Mouse (Mus musculus) embryonic facial prominence, embryonic 11.5 days (tissue): Measurements from ENCODE around the gene Tlk2. TPM values are rescaled to one million over a fixed set of nuclear protein-coding genes. Genes with fewer than 3 reads are reported as not detected.

Experiments
- ATAC-seq: fragments of 200-750 bp; cut with Nextera tagmentation; replicated peaks from 2 replicates; pipeline ENCODE4 v1.8.0; 2017; ENCODE audit warnings: low read depth; ENCODE audit not compliant: insufficient number of reproducible peaks, low FRiP score, low TSS enrichment
- DNase-seq: peaks from one replicate; pipeline ENCODE4 v3.0.0-alpha.2; 2015; ENCODE audit warnings: low spot score
- H3K27ac ChIP-seq: fragments of 300-500 bp; sonication (generic); replicated peaks from 2 replicates; pipeline ENCODE4 v1.5.1; 2014; ENCODE audit warnings: mild to moderate bottlenecking, low read depth, low read length, control low read depth
- H3K27me3 ChIP-seq: fragments of 300-500 bp; sonication (generic); 2 replicates; pipeline ENCODE4 v1.6.1; 2014; ENCODE audit warnings: mild to moderate bottlenecking, low read length, moderate library complexity, mixed read lengths; ENCODE audit not compliant: control insufficient read depth, insufficient read depth
- H3K36me3 ChIP-seq: fragments of 300-500 bp; sonication (generic); replicated peaks from 2 replicates; pipeline ENCODE4 v1.6.1; 2014; ENCODE audit warnings: low read depth, mild to moderate bottlenecking, low read length, moderate library complexity, mixed read lengths; ENCODE audit not compliant: control insufficient read depth, insufficient read depth
- H3K4me1 ChIP-seq: fragments of 300-500 bp; sonication (generic); 2 replicates; pipeline ENCODE4 v1.6.1; 2014; ENCODE audit warnings: low read length, mixed read lengths; ENCODE audit not compliant: control insufficient read depth, insufficient read depth
- H3K4me2 ChIP-seq: fragments of 300-500 bp; sonication (generic); 2 replicates; pipeline ENCODE4 v1.6.1; 2014; ENCODE audit warnings: low read depth, mild to moderate bottlenecking, control low read depth, low read length, moderate library complexity
- H3K4me3 ChIP-seq: fragments of 300-500 bp; sonication (generic); 2 replicates; pipeline ENCODE4 v1.5.1; 2014; ENCODE audit warnings: low read depth, low read length, control low read depth
- H3K9ac ChIP-seq: fragments of 300-500 bp; sonication (generic); replicated peaks from 2 replicates; pipeline ENCODE4 v1.6.1; 2014; ENCODE audit warnings: mild to moderate bottlenecking, control low read depth, low read length
- H3K9me3 ChIP-seq: fragments of 300-500 bp; sonication (generic); replicated peaks from 2 replicates; pipeline ENCODE4 v1.6.1; 2016; ENCODE audit warnings: mild to moderate bottlenecking, low read length, inconsistent platforms, mixed read lengths; ENCODE audit not compliant: control insufficient read depth
- whole genome bisulfite sequencing: fragments of 180-500 bp; shearing (Covaris S2); extraction: QIAGEN DNeasy Blood & Tissue Kit; methylation state at CpG from one replicate; pipeline ENCODE4 v1.1.7; 2014; 5-methylcytosine and 5-hydroxymethylcytosine counted together
- polyA plus RNA-seq: library from polyadenylated mRNA; unstranded; fragments of >200 nt; fragmentation: Nextera tagmentation; extraction: Ambion mirVana; gene quantifications from 2 replicates; pipeline ENCODE4 v1.2.1, GENCODE M21; 2014

The Tlk2 gene
- polyA plus RNA-seq, 1 experiment from 2014 or later = 30.7 TPM

- H3K4me1 ChIP-seq = peaks cover 11% of the 10 kb centered on the region
- no peak overlapping the region for H3K4me2 ChIP-seq
- H3K27ac ChIP-seq = peak overlapping the region; percentile 49
- ATAC-seq (peak; percentile 6; the same call in 1 of the 2 replicates), DNase-seq (peak; percentile 35)
- H3K9ac ChIP-seq = no peak overlapping the region
- 24% methylated on average over 12 of the region's 12 CpGs for WGBS
- no peaks in the 10 kb centered on the region for H3K9me3 ChIP-seq
- H3K27me3 ChIP-seq = no peaks in the 10 kb centered on the region
- no peak overlapping the region for H3K4me3 ChIP-seq
- H3K36me3 ChIP-seq = no peaks in the 10 kb centered on the region
Measured at GRCm38 (mm10) chr11:105312311-105312942, 133.8 kb downstream of the Tlk2 start.

DNA sequence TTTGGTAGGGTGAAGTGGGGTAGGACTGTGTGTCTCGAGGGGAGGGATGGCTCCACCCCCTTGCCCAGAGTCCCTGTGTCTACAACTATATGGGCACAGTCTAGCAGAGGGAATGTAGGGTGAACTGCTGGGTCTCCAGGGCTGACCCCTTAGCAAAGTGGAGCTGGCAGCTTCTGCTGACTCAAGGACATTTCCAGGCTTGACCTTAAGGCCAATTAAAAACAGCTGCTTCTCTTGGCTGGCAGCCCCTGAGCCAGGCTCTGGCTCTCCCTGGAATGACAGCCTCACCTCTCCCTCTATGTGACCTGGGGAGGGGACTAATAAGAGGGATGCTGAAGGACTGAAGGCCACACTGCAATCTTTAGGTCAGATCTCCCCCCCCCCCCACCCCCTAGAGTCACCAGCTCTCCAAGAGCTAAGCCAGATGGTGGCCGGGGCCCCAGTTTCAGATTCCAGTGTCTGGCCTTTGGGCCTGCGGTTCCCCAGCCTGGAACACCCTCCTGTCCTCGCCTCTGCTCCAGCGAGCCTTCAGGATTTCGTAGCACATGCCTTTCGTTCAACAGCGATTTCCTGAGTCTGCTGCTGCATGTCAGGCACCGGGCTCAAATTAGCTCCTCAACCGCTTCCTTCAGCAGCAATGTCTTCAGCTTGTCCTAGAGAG lies 134.5 kb downstream of the Tlk2 start:
- DNase-seq (peak; percentile 80), ATAC-seq (peak; percentile 88)
- Histone ChIP-seq H3K4me1 (peaks cover 11% of the 10 kb centered on the region), H3K27ac (peak overlapping the region; percentile 65), H3K4me3 (no peak overlapping the region), H3K4me2 (no peak overlapping the region; the same call in 1 of the 2 replicates), H3K9me3 (no peaks in the 10 kb centered on the region), H3K9ac (peak overlapping the region; percentile 18; the same call in 1 of the 2 replicates), H3K27me3 (no peaks in the 10 kb centered on the region), H3K36me3 (no peaks in the 10 kb centered on the region)
- WGBS = 25% methylated on average over 9 of the region's 10 CpGs

GRCm38 (mm10) chr11:105313633-105314014 lies 135.0 kb downstream of the Tlk2 start:
- H3K27ac ChIP-seq = peak overlapping the region; percentile 65
- H3K9ac ChIP-seq = peak overlapping the region; percentile 18; the same call in 1 of the 2 replicates
- H3K4me3 ChIP-seq = no peak overlapping the region
- no peak overlapping the region; the same call in 1 of the 2 replicates for H3K4me2 ChIP-seq
- no peak; the same call in 1 of the 2 replicates for ATAC-seq
- no peaks in the 10 kb centered on the region for H3K36me3 ChIP-seq
- H3K9me3 ChIP-seq = no peaks in the 10 kb centered on the region
- no peak for DNase-seq
- WGBS = 22% methylated on average over 8 of the region's 8 CpGs
- H3K27me3 ChIP-seq = no peaks in the 10 kb centered on the region
- peaks cover 11% of the 10 kb centered on the region for H3K4me1 ChIP-seq

DNA sequence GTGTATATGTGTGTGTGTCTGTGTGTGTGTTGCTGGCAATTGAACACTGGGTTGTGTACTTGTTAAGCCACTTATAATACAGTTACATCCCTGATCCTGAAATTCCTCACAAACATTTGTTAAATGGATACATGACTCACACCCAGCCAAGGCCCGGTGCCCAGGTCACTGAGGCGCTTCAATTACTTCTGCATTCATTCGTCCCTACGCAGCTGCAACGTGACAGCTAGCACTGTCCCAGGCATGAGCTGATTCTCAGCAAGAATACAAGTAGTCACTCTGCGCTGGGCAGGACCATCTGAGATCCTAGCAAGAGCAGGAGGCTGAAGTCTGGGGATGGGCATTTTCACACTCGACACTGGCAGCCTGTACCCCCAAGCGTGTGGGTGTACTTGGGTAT lies 136.7 kb downstream of the Tlk2 start:
- DNase-seq = no peak

DNA sequence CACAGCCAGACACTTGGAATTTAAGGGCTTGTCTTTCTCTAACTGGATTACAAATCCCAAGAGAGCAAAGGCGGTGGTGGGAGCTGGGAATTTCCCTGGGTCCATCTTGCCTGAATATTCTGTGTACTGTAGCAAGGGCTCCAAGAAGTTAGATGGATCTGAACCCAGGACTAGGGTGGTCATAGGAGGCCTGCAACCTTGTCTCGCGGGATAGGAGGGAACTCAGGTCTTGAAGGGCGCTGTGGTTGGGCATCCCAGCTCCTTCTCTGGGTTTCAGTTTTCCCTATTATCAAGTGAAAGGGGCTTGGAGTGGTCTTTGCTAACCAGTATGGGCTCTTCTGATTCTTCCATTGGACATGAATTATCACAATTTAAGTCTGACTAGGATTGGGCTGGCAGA lies 137.5 kb downstream of the Tlk2 start:
- Histone ChIP-seq H3K4me3 (no peak overlapping the region), H3K9ac (no peak overlapping the region), H3K36me3 (no peaks in the 10 kb centered on the region), H3K27ac (no peak overlapping the region), H3K4me2 (no peak overlapping the region), H3K27me3 (no peaks in the 10 kb centered on the region), H3K9me3 (no peaks in the 10 kb centered on the region), H3K4me1 (peaks cover 11% of the 10 kb centered on the region)
- DNase-seq (no peak), ATAC-seq (no peak)
- 89% methylated on average over 4 of the region's 4 CpGs for WGBS

More for the DNA sequence above, 136.7 kb downstream of the Tlk2 start:
- Histone ChIP-seq H3K4me3 (no peak overlapping the region), H3K9me3 (no peaks in the 10 kb centered on the region), H3K27me3 (no peaks in the 10 kb centered on the region), H3K36me3 (no peaks in the 10 kb centered on the region), H3K9ac (no peak overlapping the region), H3K27ac (no peak overlapping the region), H3K4me1 (peaks cover 11% of the 10 kb centered on the region), H3K4me2 (no peak overlapping the region)
- 81% methylated on average over 8 of the region's 8 CpGs for WGBS
- no peak for ATAC-seq

- Histone ChIP-seq H3K4me2 (no peak overlapping the region), H3K27me3 (no peaks in the 10 kb centered on the region), H3K4me3 (no peak overlapping the region), H3K4me1 (peaks cover 3% of the 10 kb centered on the region), H3K27ac (no peak overlapping the region), H3K9ac (no peak overlapping the region), H3K36me3 (no peaks in the 10 kb centered on the region), H3K9me3 (no peaks in the 10 kb centered on the region)
- DNase-seq = no peak
- ATAC-seq = no peak
- 96% methylated on average over 6 of the region's 6 CpGs for WGBS
Measured at GRCm38 (mm10) chr11:105317769-105318168, 139.2 kb downstream of the Tlk2 start.

- 46% methylated on average over 2 of the region's 2 CpGs for WGBS
- Histone ChIP-seq H3K27me3 (no peaks in the 10 kb centered on the region), H3K27ac (no peak overlapping the region), H3K36me3 (no peaks in the 10 kb centered on the region), H3K4me2 (no peak overlapping the region), H3K9ac (no peak overlapping the region), H3K4me1 (no peaks in the 10 kb centered on the region), H3K4me3 (no peak overlapping the region), H3K9me3 (no peaks in the 10 kb centered on the region)
- ATAC-seq (no peak), DNase-seq (no peak)
Measured at GRCm38 (mm10) chr11:105321090-105321489, 142.5 kb downstream of the Tlk2 start.

DNA sequence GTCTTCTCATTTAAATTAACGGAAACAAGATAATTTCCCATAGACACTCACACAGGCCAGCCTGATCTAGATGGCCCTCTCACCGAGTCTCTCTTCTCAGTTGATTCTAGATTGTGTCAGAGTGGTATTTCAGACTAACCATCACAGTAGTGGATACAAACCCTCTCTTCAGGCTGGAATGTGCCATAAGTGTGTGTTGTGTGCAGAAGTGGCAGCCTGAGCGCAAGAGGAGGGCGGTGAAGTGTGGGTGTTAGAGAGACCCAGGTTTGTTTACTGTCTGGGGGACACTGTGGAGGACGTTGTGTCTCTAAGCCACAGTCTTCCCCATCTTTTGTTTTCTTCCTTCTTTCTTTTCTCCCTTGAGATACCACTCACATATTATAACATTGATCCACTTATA lies 144.9 kb downstream of the Tlk2 start:
- ATAC-seq (no peak), DNase-seq (no peak)
- H3K4me1 ChIP-seq = no peaks in the 10 kb centered on the region
- H3K36me3 ChIP-seq = no peaks in the 10 kb centered on the region
- no peaks in the 10 kb centered on the region for H3K27me3 ChIP-seq
- no peak overlapping the region for H3K4me2 ChIP-seq
- 89% methylated on average over 5 of the region's 5 CpGs for WGBS
- no peak overlapping the region for H3K4me3 ChIP-seq
- no peaks in the 10 kb centered on the region for H3K9me3 ChIP-seq
- H3K27ac ChIP-seq = no peak overlapping the region
- H3K9ac ChIP-seq = no peak overlapping the region
